Mouse (Mus musculus) spleen, adult 2 months (tissue): ENCODE data around the gene Csn1s2b. TPM values are rescaled to one million over a fixed set of nuclear protein-coding genes. Genes with fewer than 3 reads are reported as not detected.
"Not testable (repeated sequence)": the region's sequence is repeated elsewhere in the genome, so short reads cannot be mapped to it uniquely, and the experiment has no call there.

ENCODE experiments used
- DNase-seq, 2 experiments: peaks; one replicate each; pipeline versions ENCODE4 v3.0.0 to v3.0.0-alpha.2; 2012 to 2021; ENCODE audit warnings: low spot score in 2 of 2, low read depth in 1 of 2
- H3K27ac ChIP-seq: fragments of 200-500 bp; 2 replicates; pipeline ENCODE4 v1.5.1; 2012; ENCODE audit warnings: low read length, inconsistent platforms; ENCODE audit not compliant: insufficient read depth
- H3K27me3 ChIP-seq: fragments of 200-500 bp; 2 replicates; pipeline ENCODE4 v1.6.1; 2012; ENCODE audit warnings: mild to moderate bottlenecking, moderate library complexity, low read length, inconsistent platforms; ENCODE audit not compliant: control insufficient read depth, insufficient read depth
- H3K36me3 ChIP-seq: fragments of 200-500 bp; 2 replicates; pipeline ENCODE4 v1.6.1; 2012; ENCODE audit warnings: mild to moderate bottlenecking, low read length, inconsistent platforms; ENCODE audit not compliant: control insufficient read depth, insufficient read depth
- H3K4me1 ChIP-seq: fragments of 200-500 bp; 2 replicates; pipeline ENCODE4 v1.6.1; 2011; ENCODE audit warnings: inconsistent platforms; ENCODE audit not compliant: control insufficient read depth, insufficient read depth, insufficient read length
- H3K4me3 ChIP-seq: fragments of 200-500 bp; 2 replicates; pipeline ENCODE4 v1.5.1; 2011; ENCODE audit warnings: mild to moderate bottlenecking, inconsistent platforms; ENCODE audit not compliant: insufficient read depth, insufficient read length; ENCODE audit errors: extremely low read depth
- CTCF ChIP-seq: fragments of 200-500 bp; IDR thresholded peaks from 2 replicates; pipeline ENCODE4 v1.5.1; 2011; ENCODE audit warnings: mild to moderate bottlenecking, inconsistent platforms; ENCODE audit not compliant: insufficient read depth, insufficient read length, insufficient replicate concordance; ENCODE audit errors: extremely low read depth
- POLR2A ChIP-seq: fragments of 200-500 bp; IDR thresholded peaks from 2 replicates; pipeline ENCODE4 v1.6.1; 2011; ENCODE audit warnings: low read depth, low read length, inconsistent platforms
- WGBS: fragments of 180-500 bp; shearing (Covaris S2); methylation state at CpG from one replicate; pipeline ENCODE4 v1.1.7; 2018; 5-methylcytosine and 5-hydroxymethylcytosine counted together
- polyA plus RNA-seq: library from polyadenylated mRNA; depleted of rRNA; stranded (reverse); fragments of >200 nt; gene quantifications from 2 replicates; pipeline ENCODE4 v1.2.3, GENCODE M21; 2012; rRNA removed

The Csn1s2b gene
- not detected in 2 replicates for polyA plus RNA-seq

DNA sequence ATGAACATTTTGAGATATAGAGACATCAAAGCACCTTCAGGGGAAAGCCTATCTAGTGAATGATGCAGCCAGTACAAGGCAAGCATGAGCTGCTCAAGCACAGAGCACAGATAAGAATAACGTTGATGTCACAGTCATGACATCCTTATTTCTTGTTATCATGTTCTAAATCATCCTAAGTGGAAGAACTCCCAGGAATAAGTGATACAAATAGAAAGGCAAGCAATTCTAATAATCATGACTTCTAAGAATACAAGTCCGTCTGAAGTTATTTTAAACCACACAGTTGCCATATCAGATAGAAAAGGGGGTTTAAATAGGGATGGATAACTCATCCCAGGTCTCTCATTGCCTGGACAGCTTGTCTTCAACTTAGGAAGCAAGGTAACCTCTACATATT, at the start of gene Csn1s2b:
Gene Csn1s2b, plus strand, starts transcription at position 301 of the 400 bp plus-strand sequence.
- H3K4me1 ChIP-seq: no peaks in the 10 kb centered on the region
- no peaks in the 10 kb centered on the region for H3K36me3 ChIP-seq
- no peaks in the 10 kb centered on the region for H3K27me3 ChIP-seq
- H3K27ac ChIP-seq: no peak within 1 kb of the TSS
- TF ChIP-seq CTCF (no peak), POLR2A (no peak)
- no peak for DNase-seq
- H3K4me3 ChIP-seq: no peak within 1 kb of the TSS
- WGBS: 68% methylated on average over 2 of the region's 2 CpGs

DNA sequence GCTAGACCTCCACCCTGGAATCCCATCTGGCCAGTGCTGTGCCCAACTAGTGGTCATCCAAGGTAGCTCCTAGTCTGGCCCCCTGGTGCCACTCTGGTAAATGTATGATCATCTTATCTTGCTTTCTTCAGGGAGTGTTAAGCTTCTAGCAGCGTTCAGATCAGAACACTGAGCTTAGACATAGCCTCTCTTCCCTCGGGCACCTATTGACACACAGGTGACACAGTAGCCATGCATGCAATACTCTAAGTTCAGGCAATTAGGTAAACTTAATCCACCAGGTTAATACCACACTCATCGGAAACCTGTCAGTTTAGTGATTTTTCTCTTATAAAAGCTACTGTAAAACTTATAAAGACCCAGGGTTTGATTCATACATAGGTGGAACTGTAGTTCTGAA, 43.3 kb upstream of the Csn1s2b start:
- TF ChIP-seq POLR2A (no peak), CTCF (no peak)
- Histone ChIP-seq H3K36me3 (no peaks in the 10 kb centered on the region), H3K4me3 (no peak overlapping the region), H3K4me1 (no peaks in the 10 kb centered on the region), H3K27ac (no peak overlapping the region), H3K27me3 (no peaks in the 10 kb centered on the region)
- 83% methylated on average over 3 of the region's 3 CpGs for WGBS
- DNase-seq: no peak

DNA sequence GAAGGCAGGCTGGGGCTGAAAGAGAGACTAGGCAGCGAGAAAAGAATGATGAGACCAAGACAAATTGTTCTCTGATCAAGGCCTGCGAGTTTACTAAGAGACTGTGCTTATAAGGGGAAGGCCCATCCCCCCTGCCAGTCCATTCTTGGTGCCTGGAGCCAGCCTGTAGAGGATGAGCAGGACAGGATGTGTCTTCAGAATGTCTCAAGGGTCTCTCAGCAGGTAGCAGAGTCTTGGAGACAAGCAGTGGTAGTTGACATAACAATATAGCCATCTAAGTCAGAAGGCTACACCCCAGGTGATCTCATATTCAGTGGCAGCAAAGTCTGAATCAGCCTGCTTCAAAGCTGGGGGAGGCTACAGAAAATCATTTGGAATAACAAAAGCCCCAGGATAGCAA, 35.7 kb upstream of the Csn1s2b start:
- WGBS: 49% methylated on average over 2 of the region's 2 CpGs
- not testable (repeated sequence) for H3K4me3 ChIP-seq, H3K27ac ChIP-seq, H3K27me3 ChIP-seq, H3K4me1 ChIP-seq, H3K36me3 ChIP-seq, DNase-seq

DNA sequence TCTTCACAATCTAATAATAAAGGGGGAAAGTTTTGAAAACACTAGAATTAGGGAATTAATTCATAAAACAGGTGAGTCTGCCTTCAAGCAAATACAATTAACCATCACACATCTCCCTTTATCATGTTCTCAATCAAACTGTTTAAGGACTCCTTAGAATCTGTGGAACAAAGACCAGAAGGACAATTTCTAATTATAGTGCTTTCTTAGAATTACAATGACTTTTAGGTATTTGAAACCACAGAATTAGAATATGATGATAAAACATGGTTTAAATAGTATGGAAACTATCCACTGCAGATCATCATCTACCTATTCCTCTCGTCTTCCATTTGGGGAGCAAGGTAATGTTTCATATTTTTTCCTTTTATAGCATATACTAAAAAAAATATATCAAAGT, 33.6 kb upstream of the Csn1s2b start, which contains the start of gene Csn1s2a:
Gene Csn1s2a, plus strand, starts transcription at position 301 of the 400 bp plus-strand sequence.
- DNase-seq: no peak
- H3K36me3 ChIP-seq: no peaks in the 10 kb centered on the region
- WGBS: 60% methylated on average over 1 of the region's 1 CpGs
- H3K27ac ChIP-seq: no peak within 1 kb of the TSS
- no peak within 1 kb of the TSS for H3K4me3 ChIP-seq
- no peaks in the 10 kb centered on the region for H3K4me1 ChIP-seq
- no peaks in the 10 kb centered on the region for H3K27me3 ChIP-seq
- TF ChIP-seq POLR2A: no peak

DNA sequence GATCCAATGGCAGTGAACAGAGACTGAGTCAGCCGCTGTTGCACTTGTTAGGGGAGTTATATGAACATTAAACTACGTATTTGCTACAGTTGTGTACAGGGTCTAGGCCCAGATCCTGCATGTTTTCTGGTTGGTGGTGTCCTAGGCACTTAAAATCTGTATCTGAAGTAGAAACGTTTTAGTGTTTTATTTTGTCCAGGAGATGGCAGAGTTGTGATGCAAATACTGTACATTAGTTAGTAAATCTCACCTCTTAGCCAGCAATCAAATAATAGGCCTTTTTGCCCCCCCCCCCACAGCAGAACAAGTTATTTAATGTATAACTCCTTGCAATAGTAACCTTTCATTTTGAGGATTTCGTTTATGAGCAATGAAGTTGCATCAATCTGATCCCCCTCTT, 25.2 kb upstream of the Csn1s2b start:
- WGBS: 48% methylated on average over 4 of the region's 4 CpGs

DNA sequence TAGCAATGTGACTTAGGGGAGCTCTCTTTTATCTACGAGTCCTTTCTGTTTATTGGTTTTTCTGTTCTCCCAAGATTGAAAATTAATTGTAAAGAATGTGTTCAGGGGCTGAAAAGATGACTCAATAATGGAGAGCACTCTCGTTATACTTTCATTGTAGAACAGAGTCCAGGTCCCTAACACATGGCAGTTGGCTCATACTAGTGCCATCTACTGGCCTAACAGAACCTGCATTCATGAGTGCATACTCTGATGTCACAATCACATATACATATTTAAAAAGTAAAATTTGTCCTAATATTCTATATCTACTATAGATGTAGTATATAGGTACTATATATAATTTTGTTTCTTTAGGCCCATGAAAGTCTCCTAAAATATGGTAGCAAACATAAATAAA, 1.4 kb downstream of the Csn1s2b start:
- H3K4me3 ChIP-seq: no peak overlapping the region
- 72% methylated on average over 2 of the region's 2 CpGs for WGBS
- DNase-seq: no peak
- no peak overlapping the region for H3K27ac ChIP-seq
- TF ChIP-seq CTCF: no peak
- TF ChIP-seq POLR2A: no peak
- H3K36me3 ChIP-seq: no peaks in the 10 kb centered on the region
- H3K27me3 ChIP-seq: no peaks in the 10 kb centered on the region
- H3K4me1 ChIP-seq: no peaks in the 10 kb centered on the region

More for the DNA sequence above, 25.2 kb upstream of the Csn1s2b start:
- Histone ChIP-seq H3K36me3 (no peaks in the 10 kb centered on the region), H3K4me3 (no peak overlapping the region), H3K27ac (no peak overlapping the region), H3K27me3 (no peaks in the 10 kb centered on the region), H3K4me1 (no peaks in the 10 kb centered on the region)
- TF ChIP-seq POLR2A (no peak), CTCF (no peak)
- no peak for DNase-seq

DNA sequence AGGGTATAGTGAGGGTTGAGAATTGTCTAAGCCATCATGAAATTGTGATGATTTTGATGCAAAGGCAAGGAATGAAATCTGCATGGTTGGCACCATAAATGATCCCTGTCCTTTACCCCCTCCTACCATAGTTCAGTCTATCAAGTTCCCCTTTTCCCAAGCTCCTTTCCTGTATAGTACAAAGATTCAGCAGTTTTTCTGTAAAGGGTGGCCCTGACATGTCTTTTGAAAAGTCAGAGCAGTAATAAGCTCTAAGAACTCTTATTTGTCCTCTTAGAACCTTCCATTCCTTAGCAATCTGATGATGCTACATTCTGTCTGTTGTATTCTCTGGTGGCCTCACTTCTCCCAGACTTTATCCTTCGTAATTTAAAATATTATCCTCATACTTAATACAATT, 17.5 kb downstream of the Csn1s2b start, which contains the start of gene Prr27:
Gene Prr27, plus strand, starts transcription at position 301 of the 400 bp plus-strand sequence.
- Histone ChIP-seq H3K27ac (no peak within 1 kb of the TSS), H3K36me3 (no peaks in the 10 kb centered on the region), H3K4me3 (no peak within 1 kb of the TSS), H3K4me1 (no peaks in the 10 kb centered on the region), H3K27me3 (no peaks in the 10 kb centered on the region)
- WGBS: 40% methylated on average over 1 of the region's 1 CpGs
- TF ChIP-seq POLR2A (no peak), CTCF (no peak)
- DNase-seq: no peak
